Mouse (Mus musculus): Measurements from ENCODE around the gene Stxbp4. TPM values are rescaled to one million over a fixed set of nuclear protein-coding genes. Genes with fewer than 3 reads are reported as not detected.

Stxbp4 gene
- polyA plus RNA-seq, 2 experiments = 11.1 to 21.8 TPM

GRCm38 (mm10) chr11:90440851-90441250 is 197.0 kb downstream of the Stxbp4 start:
- no peak for TF ChIP-seq POLR2A (IDR thresholded peaks at IDR 0.05; ENCODE audit: borderline replicate concordance, extremely low read depth, insufficient read depth, insufficient read length)
- Histone ChIP-seq H3K4me2 (replicated peaks; ENCODE audit: low read depth, low read length, severe bottlenecking) (no peak overlapping the region), H3K36me3 (ENCODE audit: control insufficient read depth, insufficient read depth, low read length) (no peaks in the 10 kb centered on the region), H3K27ac (replicated peaks; ENCODE audit: low read depth, low read length) (no peak overlapping the region), H3K4me3 (replicated peaks; ENCODE audit: low read length) (no peak overlapping the region), H3K9ac (ENCODE audit: low read depth, low read length, severe bottlenecking) (no peak overlapping the region), H3K27me3 (ENCODE audit: control insufficient read depth, insufficient read depth, low read length) (no peaks in the 10 kb centered on the region), H3K9me3 (ENCODE audit: control insufficient read depth, low read length) (no peaks in the 10 kb centered on the region), H3K4me1 (ENCODE audit: control insufficient read depth, insufficient read depth, low read length) (no peaks in the 10 kb centered on the region)
- no peak for DNase-seq (ENCODE audit: low spot score)
- no peak for ATAC-seq (ENCODE audit: low FRiP score, low read depth)
- 70% methylated on average over 3 of the region's 3 CpGs for WGBS

DNA sequence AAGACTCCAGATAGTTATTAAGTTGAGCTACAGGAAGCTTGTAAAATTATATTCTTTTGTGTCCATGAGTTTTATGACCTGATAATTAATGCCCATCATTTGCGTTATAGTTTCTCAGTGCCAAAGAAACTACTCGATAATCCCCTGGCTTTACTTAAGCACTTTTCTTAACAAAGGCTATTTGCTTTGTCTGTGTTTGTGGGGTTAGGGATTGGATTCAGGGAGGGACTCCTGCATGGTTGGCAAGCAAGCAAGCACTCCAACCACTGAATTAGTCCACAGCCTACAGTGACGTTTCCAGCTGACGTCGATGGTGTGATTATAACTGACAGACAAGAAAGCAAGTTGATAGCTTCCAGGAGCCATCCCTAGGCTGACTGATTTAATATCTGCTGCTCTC is 199.1 kb downstream of the Stxbp4 start:
- no peaks in the 10 kb centered on the region for H3K4me1 ChIP-seq (ENCODE audit: control insufficient read depth, insufficient read depth, low read length)
- H3K36me3 ChIP-seq (ENCODE audit: control insufficient read depth, insufficient read depth, low read length) = no peaks in the 10 kb centered on the region
- WGBS = 65% methylated on average over 5 of the region's 5 CpGs
- ATAC-seq (ENCODE audit: low FRiP score, low read depth) (no peak), DNase-seq (ENCODE audit: low spot score) (no peak)
- H3K27ac ChIP-seq (replicated peaks; ENCODE audit: low read depth, low read length) = no peak overlapping the region
- H3K4me3 ChIP-seq (replicated peaks; ENCODE audit: low read length) = no peak overlapping the region
- H3K9ac ChIP-seq (ENCODE audit: low read depth, low read length, severe bottlenecking) = no peak overlapping the region
- no peak overlapping the region for H3K4me2 ChIP-seq (replicated peaks; ENCODE audit: low read depth, low read length, severe bottlenecking)
- TF ChIP-seq POLR2A (IDR thresholded peaks at IDR 0.05; ENCODE audit: borderline replicate concordance, extremely low read depth, insufficient read depth, insufficient read length) = no peak
- H3K9me3 ChIP-seq (ENCODE audit: control insufficient read depth, low read length) = no peaks in the 10 kb centered on the region
- H3K27me3 ChIP-seq (ENCODE audit: control insufficient read depth, insufficient read depth, low read length) = no peaks in the 10 kb centered on the region

Other genes with a start within 250 kb of the Stxbp4 start
- gene Hlf, start 247.2 kb downstream of the Stxbp4 start, polyA plus RNA-seq (2012; rRNA removed) = 2.8 and 3.7 TPM in 2 replicates
- gene Hlf, start 247.2 kb downstream of the Stxbp4 start, polyA plus RNA-seq (2014; fragmentation: Nextera tagmentation; extraction: Ambion mirVana) = 2.2 and 2.9 TPM in 2 replicates
- 33.7 and 34.9 TPM in 2 replicates for gene Cox11, start 89 bp upstream of the Stxbp4 start, polyA plus RNA-seq (2012; rRNA removed)
- gene Cox11, start 89 bp upstream of the Stxbp4 start, polyA plus RNA-seq (2014; fragmentation: Nextera tagmentation; extraction: Ambion mirVana) = 26.6 and 28.1 TPM in 2 replicates
- gene Tom1l1, start 50.3 kb upstream of the Stxbp4 start, polyA plus RNA-seq (2012; rRNA removed) = 12.7 and 18.4 TPM in 2 replicates
- gene Tom1l1, start 50.3 kb upstream of the Stxbp4 start, polyA plus RNA-seq (2014; fragmentation: Nextera tagmentation; extraction: Ambion mirVana) = 32.9 and 36.8 TPM in 2 replicates